Mouse (Mus musculus) Muller cell, postnatal 12 days (primary cell): ENCODE results near the gene Olfr48.

Source experiments
- DNase-seq: peaks from one replicate; pipeline ENCODE4 v3.0.0-alpha.2; 2015; ENCODE audit errors: inconsistent ontology term

Olfr48 gene

DNA sequence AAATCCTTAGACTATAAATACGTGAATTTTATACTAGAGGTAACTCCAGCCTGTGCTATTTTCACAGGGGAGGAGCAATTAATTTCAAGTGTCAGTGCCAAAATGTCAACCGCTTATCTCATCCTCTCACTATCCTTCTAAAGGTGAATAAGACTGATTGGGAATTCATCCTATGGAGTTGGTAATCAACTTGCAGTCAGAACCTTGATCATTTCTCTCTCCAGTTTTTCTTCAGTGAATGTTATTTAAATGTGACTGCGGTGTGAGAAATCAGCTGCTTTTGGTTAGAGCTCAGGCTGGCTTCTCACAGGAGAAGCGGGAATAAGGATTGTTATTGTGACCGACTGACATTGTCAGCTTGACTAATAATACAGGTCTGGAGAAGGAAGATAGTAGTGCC is at the start of gene Olfr48:
Gene Olfr48, minus strand, starts transcription at position 101 of the 400 bp plus-strand sequence.
- no peak for DNase-seq

DNA sequence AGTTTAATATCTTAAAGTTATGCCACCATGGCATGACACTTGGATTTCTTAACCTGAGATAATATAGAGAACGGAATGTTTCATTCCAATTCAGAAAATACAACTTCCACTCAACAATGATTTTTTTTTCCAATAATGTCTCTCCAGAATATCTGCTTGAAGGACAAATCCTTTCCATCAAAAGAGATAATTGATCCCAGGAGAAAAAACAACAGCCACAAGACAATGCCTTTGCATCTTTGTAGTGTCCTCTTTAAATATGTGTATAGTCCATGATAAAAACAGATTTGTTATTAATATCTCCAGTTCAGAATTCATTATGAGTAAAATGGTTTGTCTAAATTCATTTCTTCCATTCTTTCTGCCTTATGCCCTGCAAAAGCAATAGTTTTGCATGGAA is 30.1 kb upstream of the Olfr48 start, which contains the start of gene Olfr1257:
Gene Olfr1257, plus strand, starts transcription at position 301 of the 400 bp plus-strand sequence.
- no peak for DNase-seq

DNA sequence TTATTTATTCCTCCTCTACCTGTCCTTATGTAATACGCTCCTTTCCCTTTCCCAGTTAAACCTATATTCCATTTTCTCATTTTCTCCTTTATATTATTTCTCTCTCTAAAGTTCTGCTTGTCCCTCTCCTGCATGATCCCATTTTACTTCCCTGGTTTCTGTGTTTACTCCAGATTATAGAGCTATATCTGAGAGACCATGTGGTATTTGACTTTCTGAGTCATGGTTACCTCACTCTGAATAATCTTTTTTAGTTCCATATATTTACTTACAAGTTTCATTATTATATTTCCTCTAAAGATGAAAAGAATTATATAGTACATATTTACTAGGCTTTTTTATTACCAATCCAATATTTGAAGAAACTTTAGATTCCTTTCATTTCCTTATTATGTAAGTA is 1.2 kb upstream of the Olfr48 start:
- DNase-seq: no peak

DNA sequence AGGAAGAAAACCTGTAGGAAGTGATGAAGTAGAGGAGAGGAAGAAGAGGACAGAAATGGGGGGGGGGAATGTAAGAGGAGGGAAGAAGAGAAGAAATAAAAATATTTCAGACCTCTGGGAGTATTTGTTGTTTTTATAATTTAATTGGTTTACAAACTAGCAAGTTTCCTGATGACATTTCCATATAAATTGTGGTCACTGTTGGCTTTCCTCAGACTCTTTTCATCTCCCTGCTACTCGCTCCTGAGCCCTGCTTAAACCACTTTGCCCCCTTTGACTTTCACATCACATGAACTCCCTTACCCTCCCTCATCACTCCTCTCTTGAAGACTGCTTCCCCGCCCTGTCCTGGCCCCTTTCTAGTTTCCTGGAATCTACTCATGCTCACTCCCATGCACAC is 6.5 kb downstream of the Olfr48 start, which contains the start of gene Olfr1256:
Gene Olfr1256, minus strand, starts transcription at position 101 of the 400 bp plus-strand sequence.
- no peak for DNase-seq

DNA sequence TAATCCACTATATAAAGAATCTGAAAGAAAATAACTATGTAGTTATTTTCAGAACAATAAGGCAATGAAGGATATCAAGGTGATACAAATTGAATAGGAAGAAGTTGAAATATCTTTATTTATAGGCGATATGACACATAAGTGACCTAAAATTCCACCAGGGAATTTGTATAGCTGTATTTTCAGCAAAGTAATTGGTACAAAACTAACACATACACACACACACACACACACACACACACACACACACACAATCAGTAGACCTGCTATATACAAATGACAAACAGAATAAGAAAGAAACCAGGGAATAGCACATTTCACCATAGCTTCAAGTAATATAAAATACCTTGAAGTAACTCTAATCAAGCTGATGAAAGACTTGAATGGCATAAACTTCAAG is 27.8 kb downstream of the Olfr48 start:
- no peak for DNase-seq

DNA sequence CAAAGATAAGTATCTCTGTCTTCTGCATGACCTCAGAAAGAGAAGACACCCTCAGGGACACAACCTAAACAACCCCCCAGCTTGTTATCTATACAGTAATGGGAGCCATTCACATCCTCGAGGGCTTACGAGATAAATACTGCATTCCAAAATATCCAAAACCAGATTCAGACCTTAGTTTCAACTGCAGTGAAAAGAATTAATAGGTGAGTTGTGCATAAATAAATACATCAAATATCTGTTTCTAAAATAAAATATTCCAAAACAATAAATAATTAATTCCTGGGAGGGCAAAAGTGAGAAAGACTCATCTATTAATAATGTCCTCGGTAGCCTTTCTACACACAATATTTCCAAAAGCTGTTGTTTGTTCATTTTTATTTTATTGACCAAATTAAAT is 36.3 kb downstream of the Olfr48 start, which contains the start of gene Olfr1255:
Gene Olfr1255, plus strand, starts transcription at position 301 of the 400 bp plus-strand sequence.
- no peak for DNase-seq

DNA sequence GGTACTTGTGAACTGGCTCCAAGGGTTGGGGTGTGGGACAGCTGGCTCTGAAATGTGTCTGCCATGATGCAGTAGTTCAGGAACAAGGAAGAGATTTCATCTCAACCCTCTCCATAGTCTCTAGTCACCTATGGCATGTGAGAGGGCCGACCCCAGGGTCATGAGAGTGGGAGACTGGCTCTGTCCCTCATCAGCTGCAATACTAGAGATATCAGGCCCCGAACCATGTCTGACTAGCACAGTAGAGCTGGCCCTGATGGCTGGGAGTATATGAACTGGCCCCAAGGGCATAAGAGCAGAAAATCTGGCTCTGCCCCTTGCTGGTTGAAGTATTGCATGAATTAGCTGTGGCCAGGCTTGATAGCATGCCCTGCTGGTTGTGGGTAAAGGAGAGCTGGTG is 37.3 kb downstream of the Olfr48 start:
- no peak for DNase-seq

DNA sequence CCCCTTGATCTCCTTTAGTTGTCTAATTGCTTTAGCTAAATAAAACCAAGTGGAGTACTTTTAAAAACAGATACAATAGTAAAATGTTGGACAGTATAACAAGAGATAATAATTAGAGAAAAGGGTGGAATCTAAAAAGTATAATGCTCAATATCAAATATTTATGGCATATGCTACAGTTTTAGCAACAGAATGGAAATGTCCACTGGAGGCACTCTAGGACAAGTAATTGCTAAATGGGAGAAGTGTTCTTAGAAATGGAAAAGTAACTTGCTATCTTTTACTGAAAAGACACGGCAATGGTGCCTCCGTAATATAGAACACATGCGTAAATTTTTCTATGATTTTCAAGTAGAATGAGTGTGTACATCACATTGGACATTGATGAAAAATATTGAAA is 48.4 kb downstream of the Olfr48 start:
- DNase-seq: no peak

DNA sequence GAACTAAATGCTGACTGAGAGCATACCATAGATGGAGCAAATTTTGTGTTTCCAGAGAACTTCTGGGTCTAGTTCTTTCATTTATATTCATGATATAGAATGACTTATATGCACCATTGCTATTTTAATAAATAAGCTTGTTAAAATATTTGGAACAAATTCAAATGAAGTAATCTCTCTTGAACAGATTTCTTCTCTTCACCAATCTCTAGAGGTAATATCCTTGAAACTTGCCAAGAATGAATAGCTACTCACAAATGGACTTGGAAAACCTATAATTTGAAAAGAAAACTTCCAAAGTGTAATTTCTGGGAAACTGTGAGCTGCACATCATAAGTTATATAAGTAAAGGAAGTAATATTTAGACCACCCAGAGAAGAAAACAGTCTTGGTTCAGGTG is 54.5 kb downstream of the Olfr48 start, which contains the start of gene Olfr1254:
Gene Olfr1254, minus strand, starts transcription at position 101 of the 400 bp plus-strand sequence.
- DNase-seq: no peak
